11 mouse cellular contexts compared by ENCODE assay signal in genomic region chr9:50421061-50421460, GRCm38 (mm10).
DNase-seq lines count a peak whose midpoint lies in the region; ATAC-seq and TF ChIP-seq lines count a peak whose summit lies in the region.
"Had no signal": no experiment of that assay in that cellular context is flagged by ENCODE, and none has a peak within 500 bp of the region (broad histone marks: within the 10 kb centered on the region; RNA-seq: fewer than 3 reads in every experiment).

No protein-coding gene starts in this region.

- no peak for TF ChIP-seq EP300 in lung, postnatal 0 days (IDR thresholded peaks at IDR 0.05)

- DNase-seq in embryo, embryonic 10 days (ENCODE audit: low spot score): peak; percentile 41
- DNase-seq in embryo, embryonic 11 days: no peak
- no peak for DNase-seq in lung, postnatal 0 days (ENCODE audit: low spot score)
- no peak for DNase-seq in lung, postnatal 10 days
- peak; percentile 25 for DNase-seq in embryonic facial prominence, embryonic 11.5 days (ENCODE audit: low spot score)
- DNase-seq in thymus, postnatal 14 days: peak; percentile 69
- DNase-seq in adrenal gland, postnatal 10 days: no peak
- DNase-seq in adrenal gland, adult 18-20 months (ENCODE audit: low spot score in 2 of 2): no peak
- DNase-seq: gastrocnemius, postnatal 14 days; kidney, adult 9 months; liver, embryonic 13.5 days had no signal

- ATAC-seq in lung, postnatal 0 days: no peak
- no peak for ATAC-seq in embryonic facial prominence, embryonic 11.5 days (replicated peaks; ENCODE audit: insufficient number of reproducible peaks, low FRiP score, low TSS enrichment, low read depth)

- no peak overlapping the region for H3K4me3 ChIP-seq in lung, postnatal 0 days (ENCODE audit: low read depth, low read length)
- H3K4me3 ChIP-seq in embryonic facial prominence, embryonic 11.5 days (ENCODE audit: low read depth, low read length): no peak overlapping the region
- H3K4me3 ChIP-seq: liver, embryonic 13.5 days had no signal

- 94% methylated on average over 2 of the region's 2 CpGs for WGBS in lung, postnatal 0 days
- 87% methylated on average over 2 of the region's 2 CpGs for WGBS in embryonic facial prominence, embryonic 11.5 days

- no peaks in the 10 kb centered on the region for H3K36me3 ChIP-seq in lung, postnatal 0 days (ENCODE audit: insufficient read depth, low read length)
- no peaks in the 10 kb centered on the region for H3K36me3 ChIP-seq in embryonic facial prominence, embryonic 11.5 days (replicated peaks; ENCODE audit: control insufficient read depth, insufficient read depth, low read depth, low read length)
- H3K36me3 ChIP-seq: liver, embryonic 13.5 days had no signal

- no peak overlapping the region for H3K4me2 ChIP-seq in lung, postnatal 0 days (replicated peaks; ENCODE audit: low read depth, low read length)
- H3K4me2 ChIP-seq in embryonic facial prominence, embryonic 11.5 days (ENCODE audit: low read depth, low read length): no peak overlapping the region
- H3K4me2 ChIP-seq: liver, embryonic 13.5 days had no signal

- no peak overlapping the region for H3K27ac ChIP-seq in lung, postnatal 0 days (ENCODE audit: low read length)
- H3K27ac ChIP-seq in embryonic facial prominence, embryonic 11.5 days (replicated peaks; ENCODE audit: low read depth, low read length): no peak overlapping the region
- H3K27ac ChIP-seq: liver, embryonic 13.5 days had no signal

- no peak overlapping the region for H3K9ac ChIP-seq in lung, postnatal 0 days (replicated peaks; ENCODE audit: low read depth)
- H3K9ac ChIP-seq in embryonic facial prominence, embryonic 11.5 days (replicated peaks; ENCODE audit: low read length): no peak overlapping the region
- H3K9ac ChIP-seq: liver, embryonic 13.5 days had no signal

- no peaks in the 10 kb centered on the region for H3K9me3 ChIP-seq in lung, postnatal 0 days (ENCODE audit: low read length)
- no peaks in the 10 kb centered on the region for H3K9me3 ChIP-seq in embryonic facial prominence, embryonic 11.5 days (replicated peaks; ENCODE audit: control insufficient read depth, low read length)
- H3K9me3 ChIP-seq: liver, embryonic 13.5 days had no signal

- no peaks in the 10 kb centered on the region for H3K27me3 ChIP-seq in lung, postnatal 0 days (replicated peaks; ENCODE audit: insufficient read depth, low read length)
- H3K27me3 ChIP-seq in embryonic facial prominence, embryonic 11.5 days (ENCODE audit: control insufficient read depth, insufficient read depth, low read length): no peaks in the 10 kb centered on the region
- H3K27me3 ChIP-seq: liver, embryonic 13.5 days had no signal

- TF ChIP-seq CTCF in lung, postnatal 0 days (IDR thresholded peaks at IDR 0.05): peak; percentile 65

- H3K4me1 ChIP-seq in lung, postnatal 0 days (ENCODE audit: insufficient read depth, low read depth, low read length): no peaks in the 10 kb centered on the region
- H3K4me1 ChIP-seq in embryonic facial prominence, embryonic 11.5 days (ENCODE audit: control insufficient read depth, insufficient read depth, low read length): no peaks in the 10 kb centered on the region
- H3K4me1 ChIP-seq: liver, embryonic 13.5 days had no signal

Comparison
In these comparisons a context has a peak if more than half of its experiments do, and no peak if none do; other contexts are left out.
1. DNase-seq: peak in embryo, embryonic 10 days (single experiment), embryonic facial prominence, embryonic 11.5 days (single experiment) and thymus, postnatal 14 days (single experiment); none in embryo, embryonic 11 days (single experiment), lung, postnatal 0 days (single experiment), lung, postnatal 10 days (single experiment), adrenal gland, postnatal 10 days (single experiment) and adrenal gland, adult 18-20 months (0 of 2).